Mouse (Mus musculus) kidney, postnatal 0 days (tissue): ENCODE data around the gene Smim5. TPM values are rescaled to one million over a fixed set of nuclear protein-coding genes. Genes with fewer than 3 reads are reported as not detected.

ENCODE experiments used
- ATAC-seq: fragments of 200-750 bp; cut with Nextera tagmentation; replicated peaks from 2 replicates; pipeline ENCODE4 v1.8.0; 2017; ENCODE audit warnings: low read depth, moderate number of reproducible peaks, moderate TSS enrichment, moderate library complexity; ENCODE audit not compliant: low FRiP score
- DNase-seq: peaks from one replicate; pipeline ENCODE4 v3.0.0-alpha.2; 2016; ENCODE audit warnings: low spot score
- H3K27ac ChIP-seq: fragments of 300-500 bp; sonication (generic); 2 replicates; pipeline ENCODE4 v1.5.1; 2014; ENCODE audit warnings: mild to moderate bottlenecking
- H3K27me3 ChIP-seq: fragments of 300-500 bp; sonication (generic); 2 replicates; pipeline ENCODE4 v1.6.1; 2014; ENCODE audit warnings: low read length, mixed read lengths; ENCODE audit not compliant: insufficient read depth
- H3K36me3 ChIP-seq: fragments of 300-500 bp; sonication (generic); 2 replicates; pipeline ENCODE4 v1.6.1; 2014; ENCODE audit warnings: low read length, mixed read lengths; ENCODE audit not compliant: insufficient read depth
- H3K4me1 ChIP-seq: fragments of 300-500 bp; sonication (generic); replicated peaks from 2 replicates; pipeline ENCODE4 v1.6.1; 2014; ENCODE audit warnings: antibody characterized with exemption, low read length, mixed read lengths; ENCODE audit not compliant: insufficient read depth
- H3K4me2 ChIP-seq: fragments of 300-500 bp; sonication (generic); 2 replicates; pipeline ENCODE4 v1.6.1; 2014; ENCODE audit warnings: mild to moderate bottlenecking, low read length, moderate library complexity, mixed read lengths
- H3K4me3 ChIP-seq: fragments of 300-500 bp; sonication (generic); replicated peaks from 2 replicates; pipeline ENCODE4 v1.5.1; 2014; ENCODE audit warnings: low read depth, low read length
- H3K9ac ChIP-seq: fragments of 300-500 bp; sonication (generic); 2 replicates; pipeline ENCODE4 v1.6.1; 2014; ENCODE audit warnings: low read depth, low read length
- H3K9me3 ChIP-seq: fragments of 300-500 bp; sonication (generic); replicated peaks from 2 replicates; pipeline ENCODE4 v1.6.1; 2016; ENCODE audit warnings: low read length, inconsistent platforms, mixed read lengths
- CTCF ChIP-seq: IDR thresholded peaks from 2 replicates; pipeline ENCODE4 v1.5.1; 2016; ENCODE audit warnings: antibody characterized with exemption, low read depth, mild to moderate bottlenecking, moderate library complexity
- WGBS: fragments of 180-500 bp; shearing (Covaris S2); extraction: QIAGEN DNeasy Blood & Tissue Kit; methylation state at CpG from one replicate; pipeline ENCODE4 v1.1.7; 2014; 5-methylcytosine and 5-hydroxymethylcytosine counted together
- polyA plus RNA-seq: library from polyadenylated mRNA; unstranded; fragments of >200 nt; fragmentation: Nextera tagmentation; extraction: Ambion mirVana; gene quantifications from 2 replicates; pipeline ENCODE4 v1.2.1, GENCODE M21; 2015

Gene Smim5
- polyA plus RNA-seq, 1 experiment from 2014 or later, result 12.1 TPM

DNA sequence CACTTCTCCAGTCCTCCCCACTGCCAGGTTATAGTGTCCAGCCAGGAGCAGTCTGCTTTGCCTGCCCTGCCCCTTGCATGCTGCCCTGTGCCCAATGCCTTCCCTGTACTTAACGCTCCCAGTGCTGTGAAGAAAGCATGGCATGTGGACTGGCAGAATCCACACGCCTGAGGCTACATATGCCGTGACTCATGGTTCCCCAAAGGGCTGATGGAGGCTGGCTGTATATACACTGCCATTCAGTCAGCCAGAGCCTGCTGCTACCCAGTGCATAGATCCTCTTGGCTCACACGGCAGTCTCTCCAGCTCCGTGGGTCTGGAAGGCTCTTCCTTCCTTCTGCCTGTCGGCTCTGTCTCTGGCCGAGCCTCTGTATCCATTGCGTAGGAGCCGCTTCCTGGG is 48.5 kb downstream of the Smim5 start:
- Histone ChIP-seq H3K27me3 (no peaks in the 10 kb centered on the region), H3K27ac (no peak overlapping the region), H3K4me1 (no peaks in the 10 kb centered on the region), H3K4me2 (no peak overlapping the region), H3K36me3 (peaks cover 46% of the 10 kb centered on the region), H3K4me3 (no peak overlapping the region), H3K9ac (no peak overlapping the region), H3K9me3 (no peaks in the 10 kb centered on the region)
- WGBS, result 94% methylated on average over 9 of the region's 9 CpGs
- ATAC-seq (no peak), DNase-seq (no peak)
- TF ChIP-seq CTCF, result no peak

DNA sequence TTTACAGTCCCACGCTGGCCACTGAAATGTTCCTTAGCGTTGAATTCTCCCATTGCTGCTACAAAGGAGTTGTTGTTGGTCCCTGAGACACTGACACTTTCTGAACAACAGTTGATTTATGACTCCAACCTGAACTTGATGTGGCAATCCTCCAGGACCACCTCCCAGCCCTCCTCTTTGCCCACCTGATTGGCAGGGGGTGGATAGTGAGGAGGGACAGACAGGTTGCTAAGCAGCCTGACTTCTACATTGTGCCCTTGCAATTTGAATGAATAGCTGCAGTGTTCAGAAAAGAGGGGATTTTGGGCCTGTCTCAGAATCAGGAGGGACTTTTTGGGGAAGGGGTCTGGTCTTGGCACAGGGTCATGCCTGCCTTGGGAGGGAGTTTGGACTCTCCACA is 51.0 kb downstream of the Smim5 start:
- Histone ChIP-seq H3K27me3 (no peaks in the 10 kb centered on the region), H3K4me1 (no peaks in the 10 kb centered on the region), H3K4me2 (no peak overlapping the region), H3K36me3 (peaks cover 59% of the 10 kb centered on the region), H3K9me3 (no peaks in the 10 kb centered on the region), H3K27ac (no peak overlapping the region), H3K4me3 (no peak overlapping the region), H3K9ac (no peak overlapping the region)
- no peak for ATAC-seq
- WGBS, result 76% methylated on average over 2 of the region's 2 CpGs
- DNase-seq, result no peak
- TF ChIP-seq CTCF, result no peak

DNA sequence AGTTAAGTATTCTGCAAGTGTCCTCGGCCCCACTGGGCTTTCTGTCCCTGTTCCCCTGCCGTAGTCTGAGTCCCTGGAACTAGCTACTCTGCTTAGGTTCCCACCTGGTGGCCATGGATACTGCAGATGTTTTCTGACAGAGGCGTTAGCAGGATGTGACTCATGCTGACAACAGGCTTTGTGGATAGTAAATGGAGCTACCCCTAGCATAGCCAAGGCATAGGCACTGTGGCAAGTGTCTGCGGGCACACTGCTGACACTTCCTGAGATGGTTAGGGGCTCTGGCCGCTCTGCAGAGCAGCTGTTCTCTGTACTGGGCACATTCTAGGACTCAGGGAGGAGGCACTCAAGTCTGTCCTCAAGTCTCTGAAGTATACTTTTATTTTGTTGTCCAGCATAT is 54.9 kb downstream of the Smim5 start:
- Histone ChIP-seq H3K4me3 (no peak overlapping the region), H3K4me1 (no peaks in the 10 kb centered on the region), H3K27ac (peak overlapping the region; percentile 19), H3K27me3 (no peaks in the 10 kb centered on the region), H3K4me2 (no peak overlapping the region), H3K9me3 (no peaks in the 10 kb centered on the region), H3K36me3 (peaks cover 53% of the 10 kb centered on the region), H3K9ac (no peak overlapping the region)
- DNase-seq, result no peak
- 88% methylated on average over 5 of the region's 5 CpGs for WGBS
- no peak for TF ChIP-seq CTCF
- no peak; the same call in 1 of the 2 replicates for ATAC-seq

DNA sequence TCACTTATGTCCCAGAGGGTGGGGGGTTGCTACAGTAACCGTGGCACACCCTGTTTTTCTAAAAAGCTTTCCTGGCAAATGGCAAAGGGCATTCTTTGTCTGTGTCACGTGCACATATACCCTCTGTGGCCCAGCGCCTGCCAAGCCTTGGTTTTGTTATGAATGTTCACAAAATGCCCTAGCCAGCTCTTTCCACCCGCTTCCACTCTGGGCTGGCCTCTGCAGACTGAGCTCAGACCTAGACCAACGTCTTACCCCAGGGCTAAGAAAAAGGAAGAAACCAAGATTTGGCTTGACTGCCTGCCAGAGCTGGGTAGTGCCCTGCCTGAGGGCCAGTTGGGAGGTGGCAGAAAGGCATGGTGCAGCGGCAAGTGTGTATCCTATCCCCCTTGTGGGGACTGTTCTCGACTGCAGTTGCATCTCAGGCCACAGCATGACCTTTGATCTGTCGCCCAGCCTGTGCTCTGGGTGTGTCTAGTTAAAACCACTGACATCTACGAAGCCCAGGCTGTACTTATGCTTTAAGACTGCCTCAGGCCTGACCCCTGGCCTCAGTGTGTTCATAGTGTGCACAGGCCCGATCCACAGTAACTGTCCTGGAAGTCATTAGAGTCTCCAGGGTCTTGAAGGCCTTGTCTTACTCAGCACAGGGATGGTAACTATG is 55.6 kb downstream of the Smim5 start:
- Histone ChIP-seq H3K4me1 (no peaks in the 10 kb centered on the region), H3K4me3 (no peak overlapping the region), H3K36me3 (peaks cover 58% of the 10 kb centered on the region), H3K9me3 (no peaks in the 10 kb centered on the region), H3K27ac (peak overlapping the region; percentile 50; the same call in 1 of the 2 replicates), H3K4me2 (no peak overlapping the region), H3K9ac (no peak overlapping the region), H3K27me3 (no peaks in the 10 kb centered on the region)
- ATAC-seq, result no peak; the same call in 1 of the 2 replicates
- 66% methylated on average over 10 of the region's 10 CpGs for WGBS
- DNase-seq, result no peak
- no peak for TF ChIP-seq CTCF

Other genes starting within 250 kb of the Smim5 start
- gene Grb2, start 191.4 kb upstream of the Smim5 start, polyA plus RNA-seq, result 69.9 and 72.8 TPM in 2 replicates
- gene Tmem94, start 134.5 kb upstream of the Smim5 start, polyA plus RNA-seq, result 19.6 TPM in 2 replicates
- 14.2 and 14.4 TPM in 2 replicates for gene Caskin2, start 86.3 kb upstream of the Smim5 start, polyA plus RNA-seq
- gene Tsen54, start 85.2 kb upstream of the Smim5 start, polyA plus RNA-seq, result 34.7 and 36.2 TPM in 2 replicates
- 54.5 and 61.2 TPM in 2 replicates for gene Llgl2, start 75.9 kb upstream of the Smim5 start, polyA plus RNA-seq
- 16.5 and 17.6 TPM in 2 replicates for gene Myo15b, start 41.6 kb upstream of the Smim5 start, polyA plus RNA-seq
- 13.7 and 16.1 TPM in 2 replicates for gene Smim6, start 12.1 kb downstream of the Smim5 start, polyA plus RNA-seq
- gene Sap30bp, start 33.3 kb downstream of the Smim5 start, polyA plus RNA-seq, result 37.2 and 40.1 TPM in 2 replicates
- gene Recql5, start 33.5 kb downstream of the Smim5 start, polyA plus RNA-seq, result 11.1 and 11.7 TPM in 2 replicates
- gene Itgb4, start 74.7 kb downstream of the Smim5 start, polyA plus RNA-seq, result 2.9 and 3.1 TPM in 2 replicates
- 149 and 156 TPM in 2 replicates for gene Galk1, start 112.8 kb downstream of the Smim5 start, polyA plus RNA-seq
- 1,980 and 2,021 TPM in 2 replicates for gene H3f3b, start 128.0 kb downstream of the Smim5 start, polyA plus RNA-seq
- gene Unk, start 130.4 kb downstream of the Smim5 start, polyA plus RNA-seq, result 21.4 and 23.3 TPM in 2 replicates
- gene Unc13d, start 178.0 kb downstream of the Smim5 start, polyA plus RNA-seq, result 0.54 and 0.75 TPM in 2 replicates
- gene Wbp2, start 187.0 kb downstream of the Smim5 start, polyA plus RNA-seq, result 121 and 125 TPM in 2 replicates
- 40.8 and 41.7 TPM in 2 replicates for gene Trim47, start 227.2 kb downstream of the Smim5 start, polyA plus RNA-seq
- 3.1 and 3.3 TPM in 2 replicates for gene Trim65, start 231.2 kb downstream of the Smim5 start, polyA plus RNA-seq
- 81.1 and 89.8 TPM in 2 replicates for gene Mrpl38, start 238.9 kb downstream of the Smim5 start, polyA plus RNA-seq